Mouse (Mus musculus) embryonic facial prominence, embryonic 14.5 days (tissue): ENCODE data around the gene Nfatc2. TPM values are rescaled to one million over a fixed set of nuclear protein-coding genes. Genes with fewer than 3 reads are reported as not detected.

Experiments used
- ATAC-seq: fragments of 200-750 bp; cut with Nextera tagmentation; 2 replicates; pipeline ENCODE4 v1.8.0; 2017; ENCODE audit warnings: low read depth, moderate number of reproducible peaks, moderate TSS enrichment
- DNase-seq: peaks from one replicate; pipeline ENCODE4 v3.0.0-alpha.2; 2015; ENCODE audit warnings: low spot score
- H3K27ac ChIP-seq: fragments of 300-500 bp; sonication (generic); replicated peaks from 2 replicates; pipeline ENCODE4 v1.5.1; 2014; ENCODE audit warnings: low read depth, mild to moderate bottlenecking, low read length, moderate library complexity
- H3K27me3 ChIP-seq: fragments of 300-500 bp; sonication (generic); replicated peaks from 2 replicates; pipeline ENCODE4 v1.6.1; 2014; ENCODE audit warnings: low read length; ENCODE audit not compliant: control insufficient read depth, insufficient read depth
- H3K36me3 ChIP-seq: fragments of 300-500 bp; sonication (generic); 2 replicates; pipeline ENCODE4 v1.6.1; 2014; ENCODE audit warnings: low read length, mixed read lengths; ENCODE audit not compliant: control insufficient read depth, insufficient read depth
- H3K4me1 ChIP-seq: fragments of 300-500 bp; sonication (generic); 2 replicates; pipeline ENCODE4 v1.6.1; 2014; ENCODE audit warnings: antibody characterized with exemption, low read length; ENCODE audit not compliant: control insufficient read depth, insufficient read depth
- H3K4me2 ChIP-seq: fragments of 300-500 bp; sonication (generic); 2 replicates; pipeline ENCODE4 v1.6.1; 2014; ENCODE audit warnings: low read depth, mild to moderate bottlenecking, low read length, moderate library complexity, mixed read lengths
- H3K4me3 ChIP-seq: fragments of 300-500 bp; sonication (generic); 2 replicates; pipeline ENCODE4 v1.5.1; 2014; ENCODE audit warnings: low read depth, mild to moderate bottlenecking, low read length
- H3K9ac ChIP-seq: fragments of 300-500 bp; sonication (generic); 2 replicates; pipeline ENCODE4 v1.6.1; 2014; ENCODE audit warnings: low read depth, mild to moderate bottlenecking, low read length, moderate library complexity, mixed read lengths
- H3K9me3 ChIP-seq: fragments of 300-500 bp; sonication (generic); 2 replicates; pipeline ENCODE4 v1.6.1; 2016; ENCODE audit warnings: low read length; ENCODE audit not compliant: control insufficient read depth
- WGBS: fragments of 180-500 bp; shearing (Covaris S2); extraction: QIAGEN DNeasy Blood & Tissue Kit; methylation state at CpG from one replicate; pipeline ENCODE4 v1.1.7; 2014; 5-methylcytosine and 5-hydroxymethylcytosine counted together
- polyA plus RNA-seq: library from polyadenylated mRNA; unstranded; fragments of >200 nt; fragmentation: Nextera tagmentation; extraction: Ambion mirVana; gene quantifications from 2 replicates; pipeline ENCODE4 v1.2.1, GENCODE M21; 2014

The Nfatc2 gene
- polyA plus RNA-seq, 1 experiment from 2014 or later, result 5.8 TPM

- no peaks in the 10 kb centered on the region for H3K9me3 ChIP-seq
- peaks cover 45% of the 10 kb centered on the region for H3K4me1 ChIP-seq
- WGBS, result 62% methylated on average over 3 of the region's 3 CpGs
- no peaks in the 10 kb centered on the region for H3K36me3 ChIP-seq
- ATAC-seq (no peak), DNase-seq (no peak)
- no peak overlapping the region for H3K9ac ChIP-seq
- H3K4me3 ChIP-seq, result no peak overlapping the region
- no peaks in the 10 kb centered on the region for H3K27me3 ChIP-seq
- H3K27ac ChIP-seq, result no peak overlapping the region
- no peak overlapping the region for H3K4me2 ChIP-seq
Observed at GRCm38 (mm10) chr2:168543026-168543425, 58.4 kb downstream of the Nfatc2 start.

GRCm38 (mm10) chr2:168541223-168541622, 60.2 kb downstream of the Nfatc2 start:
- Histone ChIP-seq H3K9me3 (no peaks in the 10 kb centered on the region), H3K27ac (no peak overlapping the region), H3K36me3 (no peaks in the 10 kb centered on the region), H3K4me1 (peaks cover 38% of the 10 kb centered on the region), H3K4me3 (no peak overlapping the region), H3K4me2 (no peak overlapping the region), H3K9ac (no peak overlapping the region), H3K27me3 (no peaks in the 10 kb centered on the region)
- no peak for DNase-seq
- 78% methylated on average over 7 of the region's 7 CpGs for WGBS
- ATAC-seq, result no peak

GRCm38 (mm10) chr2:168539594-168540222, 61.7 kb downstream of the Nfatc2 start:
- 60% methylated on average over 12 of the region's 15 CpGs for WGBS
- DNase-seq (no peak), ATAC-seq (no peak)
- Histone ChIP-seq H3K4me2 (no peak overlapping the region), H3K27ac (0 out of 2 replicates have a peak overlapping the region, but pooled peaks have one; percentile 5), H3K27me3 (no peaks in the 10 kb centered on the region), H3K4me3 (no peak overlapping the region), H3K4me1 (peaks cover 25% of the 10 kb centered on the region), H3K36me3 (no peaks in the 10 kb centered on the region), H3K9me3 (no peaks in the 10 kb centered on the region), H3K9ac (no peak overlapping the region)

GRCm38 (mm10) chr2:168539026-168539425, 62.4 kb downstream of the Nfatc2 start:
- H3K27me3 ChIP-seq, result no peaks in the 10 kb centered on the region
- H3K4me1 ChIP-seq, result peaks cover 18% of the 10 kb centered on the region
- H3K9ac ChIP-seq, result no peak overlapping the region
- 0 out of 2 replicates have a peak overlapping the region, but pooled peaks have one; percentile 5 for H3K27ac ChIP-seq
- H3K36me3 ChIP-seq, result no peaks in the 10 kb centered on the region
- no peaks in the 10 kb centered on the region for H3K9me3 ChIP-seq
- DNase-seq (no peak), ATAC-seq (no peak)
- H3K4me2 ChIP-seq, result no peak overlapping the region
- 92% methylated on average over 6 of the region's 6 CpGs for WGBS
- H3K4me3 ChIP-seq, result no peak overlapping the region

GRCm38 (mm10) chr2:168532061-168532833, 69.2 kb downstream of the Nfatc2 start:
- ATAC-seq, result 0 out of 2 replicates have a peak, but pooled peaks have one; percentile 42
- no peaks in the 10 kb centered on the region for H3K27me3 ChIP-seq
- no peak for DNase-seq

GRCm38 (mm10) chr2:168528551-168528950, 72.9 kb downstream of the Nfatc2 start:
- Histone ChIP-seq H3K4me3 (no peak overlapping the region), H3K4me1 (peaks cover 14% of the 10 kb centered on the region), H3K9me3 (no peaks in the 10 kb centered on the region; the same call in 1 of the 2 replicates), H3K36me3 (no peaks in the 10 kb centered on the region), H3K4me2 (no peak overlapping the region), H3K27ac (no peak overlapping the region), H3K9ac (no peak overlapping the region), H3K27me3 (no peaks in the 10 kb centered on the region)
- ATAC-seq, result no peak
- WGBS, result 79% methylated on average over 8 of the region's 8 CpGs
- no peak for DNase-seq

More at GRCm38 (mm10) chr2:168532061-168532833, 69.2 kb downstream of the Nfatc2 start:
- no peaks in the 10 kb centered on the region for H3K4me1 ChIP-seq
- 70% methylated on average over 15 of the region's 15 CpGs for WGBS
- no peak overlapping the region for H3K4me2 ChIP-seq
- H3K9me3 ChIP-seq, result no peaks in the 10 kb centered on the region
- no peak overlapping the region for H3K9ac ChIP-seq
- no peaks in the 10 kb centered on the region for H3K36me3 ChIP-seq
- no peak overlapping the region for H3K4me3 ChIP-seq
- no peak overlapping the region for H3K27ac ChIP-seq

- Histone ChIP-seq H3K4me3 (no peak overlapping the region), H3K9me3 (no peaks in the 10 kb centered on the region; the same call in 1 of the 2 replicates), H3K27me3 (no peaks in the 10 kb centered on the region), H3K27ac (no peak overlapping the region), H3K36me3 (no peaks in the 10 kb centered on the region), H3K9ac (no peak overlapping the region), H3K4me1 (peaks cover 14% of the 10 kb centered on the region), H3K4me2 (no peak overlapping the region)
- 90% methylated on average over 10 of the region's 10 CpGs for WGBS
- ATAC-seq, result no peak
- no peak for DNase-seq
Observed at GRCm38 (mm10) chr2:168527430-168527792, 74.0 kb downstream of the Nfatc2 start.

- no peaks in the 10 kb centered on the region for H3K36me3 ChIP-seq
- H3K4me2 ChIP-seq, result no peak overlapping the region
- peak; percentile 9; the same call in 1 of the 2 replicates for ATAC-seq
- H3K4me1 ChIP-seq, result peaks cover 14% of the 10 kb centered on the region
- H3K9ac ChIP-seq, result no peak overlapping the region
- 81% methylated on average over 18 of the region's 18 CpGs for WGBS
- no peaks in the 10 kb centered on the region for H3K27me3 ChIP-seq
- H3K9me3 ChIP-seq, result no peaks in the 10 kb centered on the region; the same call in 1 of the 2 replicates
- no peak overlapping the region for H3K4me3 ChIP-seq
- H3K27ac ChIP-seq, result no peak overlapping the region
- peak; percentile 25 for DNase-seq
Observed at GRCm38 (mm10) chr2:168526547-168527429, 74.7 kb downstream of the Nfatc2 start.
